Comparison of ENCODE assay signal across 30 mouse cellular contexts in genomic region chr2:140185685-140186210, GRCm38 (mm10). TPM values are rescaled to one million over a fixed set of nuclear protein-coding genes. Genes with fewer than 3 reads are reported as not detected.
DNase-seq lines count a peak whose midpoint lies in the region; ATAC-seq and TF ChIP-seq lines count a peak whose summit lies in the region.
"Not testable (repeated sequence)": the region's sequence is repeated elsewhere in the genome, so short reads cannot be mapped to it uniquely, and the experiment has no call there.
"Had no signal": no experiment of that assay in that cellular context is flagged by ENCODE, and none has a peak within 500 bp of the region (broad histone marks: within the 10 kb centered on the region; RNA-seq: fewer than 3 reads in every experiment).

No protein-coding gene starts in this region.

- WGBS in intestine, postnatal 0 days = 93% methylated on average over 3 of the region's 3 CpGs
- WGBS in midbrain, embryonic 14.5 days = 85% methylated on average over 3 of the region's 3 CpGs

- H3K9ac ChIP-seq in intestine, postnatal 0 days (ENCODE audit: low read depth, low read length); midbrain, embryonic 14.5 days (replicated peaks; ENCODE audit: low read length): not testable (repeated sequence)

- H3K4me1 ChIP-seq in intestine, postnatal 0 days (replicated peaks; ENCODE audit: control insufficient read depth, insufficient read depth, low read length); midbrain, embryonic 14.5 days (ENCODE audit: control insufficient read depth, insufficient read depth, low read length): not testable (repeated sequence)

- H3K4me3 ChIP-seq in intestine, postnatal 0 days (ENCODE audit: low read depth, low read length); left cerebral cortex, adult 2 months; midbrain, embryonic 14.5 days (replicated peaks; ENCODE audit: low read depth, low read length): not testable (repeated sequence)

- intact Hi-C loops in left cerebral cortex, adult 2 months (cut with DNase I) = not testable (repeated sequence)

- H3K36me3 ChIP-seq in intestine, postnatal 0 days (ENCODE audit: control insufficient read depth, insufficient read depth) = peaks cover 36% of the 10 kb centered on the region
- H3K36me3 ChIP-seq in midbrain, embryonic 14.5 days (ENCODE audit: control insufficient read depth, insufficient read depth, low read length) = peaks cover 49% of the 10 kb centered on the region

- H3K27me3 ChIP-seq in intestine, postnatal 0 days (replicated peaks; ENCODE audit: control insufficient read depth, insufficient read depth, low read length); midbrain, embryonic 14.5 days (ENCODE audit: control insufficient read depth, insufficient read depth, low read length): not testable (repeated sequence)

- peak; percentile 2; the same call in 1 of the 2 replicates for TF ChIP-seq CTCF in brain, embryonic 14.5 days (IDR thresholded peaks at IDR 0.05; ENCODE audit: borderline replicate concordance, extremely low read depth, insufficient read depth, insufficient read length)
- peak; percentile 13; the same call in 1 of the 2 replicates for TF ChIP-seq CTCF in intestine, postnatal 0 days (IDR thresholded peaks at IDR 0.05; ENCODE audit: low read depth)
- TF ChIP-seq CTCF in left cerebral cortex, adult 2 months (IDR thresholded peaks at IDR 0.05) = peak; percentile 16

- not testable (repeated sequence) for H3K9me3 ChIP-seq in intestine, postnatal 0 days (ENCODE audit: control insufficient read depth); midbrain, embryonic 14.5 days (ENCODE audit: control insufficient read depth, low read length)

- not testable (repeated sequence) for ATAC-seq in intestine, postnatal 0 days; midbrain, embryonic 14.5 days (ENCODE audit: low FRiP score, low TSS enrichment)

- DNase-seq in 3T3-L1 (ENCODE audit: low read depth, low spot score) (peak; percentile 5), ES-CJ7 (ENCODE audit: low read depth, low spot score) (peak; percentile 63)
- peak; percentile 2 for DNase-seq in brain, embryonic 14.5 days (ENCODE audit: low read depth)
- DNase-seq in left cerebral cortex, adult 2 months (ENCODE audit: extremely low spot score in 1 of 2, low spot score in 2 of 2) = not testable (repeated sequence)
- peak; percentile 30 for DNase-seq in midbrain, embryonic 14.5 days

- H3K4me2 ChIP-seq in intestine, postnatal 0 days (replicated peaks; ENCODE audit: low read depth); midbrain, embryonic 14.5 days (ENCODE audit: low read length): not testable (repeated sequence)

- not testable (repeated sequence) for TF ChIP-seq POLR2A in brain, embryonic 14.5 days (IDR thresholded peaks at IDR 0.05; ENCODE audit: borderline replicate concordance, extremely low read depth, insufficient read depth, insufficient read length, poor library complexity, severe bottlenecking)

- H3K27ac ChIP-seq in intestine, postnatal 0 days (ENCODE audit: low read depth, low read length); left cerebral cortex, adult 2 months; midbrain, embryonic 14.5 days (replicated peaks; ENCODE audit: low read depth, low read length): not testable (repeated sequence)

RNA-seq across cellular contexts. Expression of gene Ndufaf5, which starts 15.3 kb away (rescaled TPM):
- 26.8 and 28.8 TPM in 2 replicates for polyA plus RNA-seq in brain, embryonic 14.5 days (2012; rRNA removed)
- 12.8 and 13.3 TPM in 2 replicates for polyA plus RNA-seq in intestine, postnatal 0 days (2015; fragmentation: Nextera tagmentation; extraction: Ambion mirVana)
- total RNA-seq in left cerebral cortex, adult 2 months (2021) = 10 to 100 TPM; 50.5 to 51.3 TPM
- 49.3 and 51.0 TPM in 2 replicates for polyA plus RNA-seq in midbrain, embryonic 14.5 days (2014; fragmentation: Nextera tagmentation; extraction: Ambion mirVana)

RNA-seq across cellular contexts. Expression of gene Esf1, which starts 15.4 kb away (rescaled TPM):
- 6.0 and 11.8 TPM in 2 replicates for polyA plus RNA-seq in brain, embryonic 14.5 days (2012; rRNA removed)
- 12.0 and 15.5 TPM in 2 replicates for polyA plus RNA-seq in intestine, postnatal 0 days (2015; fragmentation: Nextera tagmentation; extraction: Ambion mirVana)
- 10 to 100 TPM; 19.1 to 22.2 TPM for total RNA-seq in left cerebral cortex, adult 2 months (2021)
- polyA plus RNA-seq in midbrain, embryonic 14.5 days (2014; fragmentation: Nextera tagmentation; extraction: Ambion mirVana) = 15.4 and 18.5 TPM in 2 replicates

RNA-seq across cellular contexts. Expression of gene Gm17374, which starts 33.9 kb away (rescaled TPM):
- not detected in 2 replicates for polyA plus RNA-seq in brain, embryonic 14.5 days (2012; rRNA removed)
- polyA plus RNA-seq in intestine, postnatal 0 days (2015; fragmentation: Nextera tagmentation; extraction: Ambion mirVana) = not detected in 2 replicates
- not detected for total RNA-seq in left cerebral cortex, adult 2 months (2021)
- polyA plus RNA-seq in midbrain, embryonic 14.5 days (2014; fragmentation: Nextera tagmentation; extraction: Ambion mirVana) = not detected in 2 replicates
- total RNA-seq: adrenal gland, adult 8-10 months; adrenal gland, postnatal 25 days; CH12.LX; G1E; gastrocnemius, adult 2 months; gastrocnemius, postnatal 14 days; gastrocnemius, postnatal 4 days; heart, adult 8-10 months; heart, postnatal 25 days; hematopoietic stem cell, adult 5-6 weeks had no signal
- polyA plus RNA-seq: activated CD4-positive, CD25-positive, alpha-beta regulatory T cell, adult 4 months; embryonic facial prominence, embryonic 11.5 days; embryonic facial prominence, embryonic 14.5 days; forebrain, embryonic 10.5 days; forebrain, embryonic 13.5 days; forebrain, embryonic 16.5 days; frontal cortex, adult 2 months; G1E; heart, embryonic 11.5 days; heart, embryonic 14.5 days; heart, postnatal 0 days; hindbrain, embryonic 12.5 days; hindbrain, embryonic 15.5 days; intestine, embryonic 15.5 days; Patski had no signal
